Mouse (Mus musculus) forebrain, embryonic 10.5 days (tissue): ENCODE results near the gene Wfdc15b. TPM values are rescaled to one million over a fixed set of nuclear protein-coding genes. Genes with fewer than 3 reads are reported as not detected.
"Not testable (repeated sequence)": the region's sequence is repeated elsewhere in the genome, so short reads cannot be mapped to it uniquely, and the experiment has no call there.

Experiments
- DNase-seq: peaks from one replicate; pipeline ENCODE4 v3.0.0-alpha.2; 2017; ENCODE audit warnings: low spot score; ENCODE audit errors: extremely low spot score
- H3K27ac ChIP-seq: fragments of 300-500 bp; sonication (generic); 2 replicates; pipeline ENCODE4 v1.5.1; 2016; ENCODE audit warnings: mild to moderate bottlenecking
- H3K27me3 ChIP-seq: fragments of 300-500 bp; sonication (generic); 2 replicates; pipeline ENCODE4 v1.6.1; 2016; ENCODE audit warnings: mild to moderate bottlenecking; ENCODE audit not compliant: poor library complexity, severe bottlenecking
- H3K36me3 ChIP-seq: fragments of 300-500 bp; sonication (generic); replicated peaks from 2 replicates; pipeline ENCODE4 v1.6.1; 2016; ENCODE audit warnings: mild to moderate bottlenecking, moderate library complexity
- H3K4me1 ChIP-seq: fragments of 300-500 bp; sonication (generic); 2 replicates; pipeline ENCODE4 v1.6.1; 2016
- H3K4me3 ChIP-seq: fragments of 300-500 bp; sonication (generic); 2 replicates; pipeline ENCODE4 v1.5.1; 2016; ENCODE audit warnings: mild to moderate bottlenecking, moderate library complexity
- H3K9me3 ChIP-seq: fragments of 300-500 bp; sonication (generic); 2 replicates; pipeline ENCODE4 v1.6.1; 2016; ENCODE audit warnings: mild to moderate bottlenecking, moderate library complexity
- WGBS: fragments of 180-500 bp; shearing (Covaris S2); methylation state at CpG from one replicate; pipeline ENCODE4 v1.1.7; 2016; 5-methylcytosine and 5-hydroxymethylcytosine counted together
- polyA plus RNA-seq: library from polyadenylated mRNA; unstranded; fragments of >200 nt; fragmentation: Nextera tagmentation; extraction: Ambion mirVana; gene quantifications from 2 replicates; pipeline ENCODE4 v1.2.1, GENCODE M21; 2016

Wfdc15b gene
- polyA plus RNA-seq: not detected in 2 replicates

DNA sequence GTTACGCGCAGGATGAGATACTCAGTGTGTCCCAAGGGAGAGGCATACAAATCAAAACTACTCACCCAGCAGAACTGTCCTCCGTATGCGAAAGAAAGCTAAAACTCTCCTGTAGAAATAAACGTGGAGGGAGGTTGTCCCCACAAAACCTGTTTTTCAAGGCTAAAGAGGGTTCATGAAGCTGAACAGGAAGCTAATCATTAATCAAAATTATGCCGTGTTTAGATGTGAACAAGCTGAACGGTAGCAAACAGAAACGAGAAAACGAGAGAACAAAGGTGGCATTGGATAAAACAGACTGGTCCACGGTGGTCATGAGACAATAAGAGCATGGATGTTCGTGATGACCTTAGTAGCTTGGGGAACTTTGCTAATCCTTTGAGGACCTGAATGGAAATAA, at the start of gene Wfdc15b:
Gene Wfdc15b (minus strand): TSS at position 139 of the 400 bp plus-strand sequence.
- Histone ChIP-seq H3K27ac (no peak within 1 kb of the TSS), H3K4me1 (no peaks in the 10 kb centered on the region), H3K36me3 (no peaks in the 10 kb centered on the region), H3K4me3 (no peak within 1 kb of the TSS), H3K9me3 (no peaks in the 10 kb centered on the region), H3K27me3 (no peaks in the 10 kb centered on the region)
- 89% methylated on average over 11 of the region's 11 CpGs for WGBS
- no peak for DNase-seq

DNA sequence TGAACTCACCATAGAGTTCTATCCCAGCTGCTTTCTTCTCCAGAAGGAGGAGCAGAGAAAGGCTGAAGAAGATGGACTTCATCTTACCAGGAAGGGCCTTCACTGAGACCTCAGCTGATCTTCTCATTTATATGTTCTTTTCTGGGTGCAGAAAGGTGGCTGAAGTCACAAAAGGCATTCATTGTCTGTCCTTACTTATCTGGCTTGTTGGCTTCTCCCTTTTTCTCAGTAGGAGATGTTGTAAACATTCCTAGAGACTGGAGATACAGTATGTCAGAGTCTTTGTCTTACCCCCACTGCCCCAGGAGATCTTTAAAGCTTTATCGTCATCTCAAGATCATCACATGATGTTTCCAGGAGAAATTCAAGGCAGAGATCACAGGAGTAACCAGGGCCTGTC, 35.1 kb upstream of the Wfdc15b start, which contains the start of gene Svs3b:
Gene Svs3b (minus strand): TSS at position 101 of the 400 bp plus-strand sequence.
- H3K27ac ChIP-seq, H3K27me3 ChIP-seq, H3K9me3 ChIP-seq, DNase-seq, H3K36me3 ChIP-seq, H3K4me3 ChIP-seq, H3K4me1 ChIP-seq: not testable (repeated sequence)
- 86% methylated on average over 1 of the region's 1 CpGs for WGBS

DNA sequence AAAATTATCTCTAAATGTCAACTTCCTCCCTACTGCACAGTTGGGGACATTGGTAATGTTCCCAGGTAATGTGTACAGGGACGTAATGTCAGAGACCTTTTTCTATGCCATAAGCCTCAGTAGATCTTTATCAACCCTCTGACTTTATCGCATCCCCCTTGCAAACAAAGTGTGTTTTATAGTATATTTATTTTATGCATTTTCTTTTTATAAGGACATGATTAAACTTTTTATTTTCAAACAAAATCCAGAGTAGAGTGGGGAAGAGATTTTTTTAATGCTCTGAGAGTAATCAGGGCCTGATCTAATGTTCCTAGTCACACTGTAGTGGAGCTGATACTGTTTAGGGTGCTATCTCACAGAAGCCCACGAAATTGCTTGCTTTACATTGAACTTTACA, 16.9 kb upstream of the Wfdc15b start, which contains the start of gene Svs2:
Gene Svs2 (minus strand): TSS at position 101 of the 400 bp plus-strand sequence.
- Histone ChIP-seq H3K27me3 (no peaks in the 10 kb centered on the region), H3K4me3 (no peak within 1 kb of the TSS), H3K36me3 (no peaks in the 10 kb centered on the region), H3K4me1 (peaks cover 3% of the 10 kb centered on the region; the same call in 1 of the 2 replicates), H3K9me3 (no peaks in the 10 kb centered on the region), H3K27ac (no peak within 1 kb of the TSS)
- no peak for DNase-seq
- 89% methylated on average over 3 of the region's 3 CpGs for WGBS

DNA sequence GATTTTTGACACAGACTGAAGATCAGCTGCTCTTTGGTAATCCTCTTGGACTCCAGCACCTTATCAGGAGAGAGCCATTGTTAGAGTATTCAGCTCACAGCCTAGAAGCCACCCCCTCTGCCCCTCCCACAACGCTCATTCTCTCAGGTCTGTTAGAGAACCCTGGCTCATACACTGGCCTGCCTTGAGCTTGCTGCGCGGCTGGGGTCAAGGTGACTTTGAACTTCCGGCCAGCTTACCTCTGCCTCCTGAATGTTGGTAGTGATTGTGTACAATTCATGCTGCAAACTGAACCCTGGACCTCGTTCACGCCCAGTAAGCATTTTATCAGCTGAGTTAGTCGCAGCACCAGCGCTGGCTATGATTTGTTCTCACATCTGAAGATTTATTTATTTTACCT, 11.2 kb upstream of the Wfdc15b start:
- no peaks in the 10 kb centered on the region for H3K27me3 ChIP-seq
- WGBS: 92% methylated on average over 8 of the region's 8 CpGs
- H3K4me1 ChIP-seq: no peaks in the 10 kb centered on the region
- H3K9me3 ChIP-seq: no peaks in the 10 kb centered on the region
- H3K27ac ChIP-seq: no peak overlapping the region
- no peak for DNase-seq
- H3K36me3 ChIP-seq: no peaks in the 10 kb centered on the region
- no peak overlapping the region for H3K4me3 ChIP-seq

DNA sequence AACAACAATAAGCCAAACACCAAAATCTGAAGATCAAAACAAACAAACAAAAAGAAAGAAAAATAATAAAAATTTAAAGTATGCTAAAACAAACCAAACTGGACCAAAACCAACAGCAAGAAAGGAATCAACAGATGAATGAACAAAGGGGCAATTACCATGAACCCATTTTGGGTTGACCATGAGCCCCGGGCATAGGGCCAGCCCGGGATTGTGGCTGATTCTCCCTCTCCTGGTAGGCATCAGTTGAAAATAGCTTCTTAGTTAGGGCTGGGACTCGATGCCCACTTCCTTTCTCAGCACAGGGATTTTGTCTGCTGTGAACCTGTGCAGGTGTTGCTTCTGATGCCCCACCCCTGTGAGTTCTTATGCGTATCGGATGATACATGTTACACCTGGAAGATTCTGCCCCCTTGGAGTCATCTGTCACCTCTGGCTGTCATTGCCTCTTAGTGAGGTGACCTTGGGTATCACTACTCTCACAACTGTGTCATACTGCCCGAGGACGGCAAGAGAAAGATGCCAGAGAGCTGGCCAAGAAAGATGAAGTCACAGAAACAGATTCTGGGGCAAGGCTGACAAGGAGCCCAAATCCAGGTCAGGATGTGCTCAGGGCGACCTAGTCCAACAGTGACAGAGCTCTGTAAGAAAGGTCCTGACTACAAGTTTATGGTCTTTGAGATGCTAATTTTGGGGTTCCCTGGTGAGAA, 7.1 kb upstream of the Wfdc15b start:
- H3K4me1 ChIP-seq: no peaks in the 10 kb centered on the region
- H3K4me3 ChIP-seq: no peak overlapping the region
- no peak overlapping the region for H3K27ac ChIP-seq
- H3K9me3 ChIP-seq: no peaks in the 10 kb centered on the region
- WGBS: 91% methylated on average over 8 of the region's 8 CpGs
- no peak for DNase-seq
- no peaks in the 10 kb centered on the region for H3K36me3 ChIP-seq
- no peaks in the 10 kb centered on the region for H3K27me3 ChIP-seq

DNA sequence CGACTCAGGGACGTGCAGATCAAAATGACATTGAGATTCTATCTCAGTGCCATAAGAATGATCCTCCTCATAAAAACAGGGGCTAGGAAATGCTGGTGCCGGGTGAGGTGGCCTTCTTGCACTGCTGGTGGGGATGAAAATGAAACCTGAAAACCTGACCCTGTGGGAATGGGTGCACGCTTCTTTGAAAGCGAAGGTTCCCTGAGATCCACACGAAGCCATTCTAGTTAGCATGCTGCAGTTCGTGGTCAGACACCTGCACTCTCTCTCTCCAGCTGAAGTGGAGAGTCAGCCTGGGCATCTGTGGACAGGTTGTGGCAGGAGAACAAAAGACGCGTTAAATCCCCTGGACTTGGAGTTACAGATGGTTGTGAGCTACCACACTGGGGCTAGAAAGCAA, 2.2 kb downstream of the Wfdc15b start:
- Histone ChIP-seq H3K36me3 (no peaks in the 10 kb centered on the region), H3K4me1 (no peaks in the 10 kb centered on the region), H3K27ac (no peak overlapping the region), H3K4me3 (no peak overlapping the region), H3K9me3 (no peaks in the 10 kb centered on the region), H3K27me3 (no peaks in the 10 kb centered on the region)
- DNase-seq: no peak
- 87% methylated on average over 9 of the region's 9 CpGs for WGBS

DNA sequence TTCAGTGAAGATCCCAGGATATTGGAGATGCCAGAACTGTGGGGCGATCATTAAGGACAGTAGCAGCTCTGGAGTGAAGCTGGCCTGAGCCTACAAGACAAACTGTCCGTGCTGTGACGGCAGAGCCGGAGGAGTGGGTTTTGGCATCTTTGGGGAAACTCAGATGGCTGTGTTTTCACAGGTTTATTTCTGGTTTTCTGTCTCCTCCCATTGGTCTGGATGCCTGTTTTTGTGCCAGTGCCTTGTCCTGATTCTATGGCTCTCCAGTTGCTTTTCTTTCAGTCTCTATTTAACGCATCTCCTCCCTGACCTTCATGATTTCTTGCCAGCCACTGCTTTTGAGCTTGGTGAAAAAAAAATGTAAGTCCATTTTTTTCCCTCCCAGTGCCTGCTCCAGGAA, 8.7 kb downstream of the Wfdc15b start:
- 90% methylated on average over 5 of the region's 5 CpGs for WGBS
- H3K27ac ChIP-seq: no peak overlapping the region

DNA sequence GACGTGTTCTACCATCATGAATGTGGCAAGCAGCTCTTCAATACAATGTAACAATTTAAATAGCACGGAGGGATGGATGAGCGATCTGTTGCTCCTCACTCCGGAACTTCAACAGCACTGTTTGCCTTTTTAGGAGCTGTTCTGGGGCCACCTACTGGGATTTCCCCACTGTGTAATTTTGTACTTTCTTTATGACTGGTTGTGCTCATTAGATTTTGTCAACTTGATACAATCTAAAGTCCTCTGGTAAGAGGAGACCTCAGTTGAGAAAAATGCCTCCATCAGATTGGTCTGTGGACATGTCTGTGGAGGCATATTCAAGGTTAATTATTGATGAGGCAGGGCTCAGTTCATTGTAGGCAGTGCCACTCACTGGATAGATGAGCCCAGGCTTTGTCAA, 10.6 kb downstream of the Wfdc15b start:
- Histone ChIP-seq H3K27ac (no peak overlapping the region), H3K9me3 (no peaks in the 10 kb centered on the region), H3K4me3 (no peak overlapping the region), H3K27me3 (no peaks in the 10 kb centered on the region), H3K36me3 (no peaks in the 10 kb centered on the region), H3K4me1 (no peaks in the 10 kb centered on the region)
- WGBS: 86% methylated on average over 4 of the region's 4 CpGs
- no peak for DNase-seq

More for the DNA sequence above, 8.7 kb downstream of the Wfdc15b start:
- Histone ChIP-seq H3K4me1 (no peaks in the 10 kb centered on the region), H3K4me3 (no peak overlapping the region), H3K9me3 (no peaks in the 10 kb centered on the region), H3K27me3 (no peaks in the 10 kb centered on the region), H3K36me3 (no peaks in the 10 kb centered on the region)
- DNase-seq: no peak

DNA sequence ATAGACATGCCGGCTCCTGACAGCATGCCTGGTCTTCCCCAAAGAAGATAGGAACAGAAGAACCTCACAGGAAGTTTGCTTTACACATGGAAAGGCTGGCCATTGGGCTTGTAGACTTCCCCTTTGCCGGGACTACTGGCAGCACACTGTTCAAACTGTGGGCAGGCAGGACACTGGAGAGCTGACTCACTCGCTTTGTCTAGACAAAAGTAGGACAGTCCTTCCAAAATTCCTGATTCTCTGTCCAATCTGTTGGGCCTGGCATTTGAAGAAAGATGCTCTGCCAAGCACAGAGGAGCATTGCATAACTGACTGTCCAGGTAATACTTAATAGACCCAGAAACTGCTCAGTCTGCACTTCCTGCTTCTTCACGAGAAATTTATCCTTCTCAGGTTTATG, 14.8 kb downstream of the Wfdc15b start:
- no peak for DNase-seq
- Histone ChIP-seq H3K27ac (no peak overlapping the region), H3K4me3 (no peak overlapping the region), H3K9me3 (no peaks in the 10 kb centered on the region), H3K36me3 (no peaks in the 10 kb centered on the region), H3K27me3 (no peaks in the 10 kb centered on the region), H3K4me1 (no peaks in the 10 kb centered on the region)
- WGBS: 82% methylated on average over 4 of the region's 4 CpGs

DNA sequence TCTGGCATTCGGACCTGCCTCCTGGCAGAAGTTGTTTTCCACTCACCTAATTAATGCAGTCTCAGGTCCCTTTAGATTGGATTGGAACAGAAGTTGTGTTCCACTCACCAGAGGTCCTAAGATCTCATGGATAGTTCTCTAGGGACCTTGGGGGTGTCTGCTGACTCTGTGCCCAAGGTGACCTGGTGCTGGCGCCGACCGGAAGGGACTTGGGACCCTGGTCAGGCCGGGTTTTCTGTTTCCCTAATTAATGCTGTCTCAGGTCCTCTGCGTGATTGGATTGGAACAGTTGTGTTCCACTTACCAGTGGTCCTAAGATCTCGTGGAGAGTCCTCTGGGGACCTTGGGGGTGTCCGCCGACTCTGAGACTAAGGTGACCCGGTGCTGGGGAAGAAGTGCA, 15.4 kb downstream of the Wfdc15b start:
- H3K4me3 ChIP-seq, H3K27ac ChIP-seq, H3K4me1 ChIP-seq, H3K9me3 ChIP-seq, DNase-seq, H3K36me3 ChIP-seq, H3K27me3 ChIP-seq: not testable (repeated sequence)
- 90% methylated on average over 10 of the region's 10 CpGs for WGBS

DNA sequence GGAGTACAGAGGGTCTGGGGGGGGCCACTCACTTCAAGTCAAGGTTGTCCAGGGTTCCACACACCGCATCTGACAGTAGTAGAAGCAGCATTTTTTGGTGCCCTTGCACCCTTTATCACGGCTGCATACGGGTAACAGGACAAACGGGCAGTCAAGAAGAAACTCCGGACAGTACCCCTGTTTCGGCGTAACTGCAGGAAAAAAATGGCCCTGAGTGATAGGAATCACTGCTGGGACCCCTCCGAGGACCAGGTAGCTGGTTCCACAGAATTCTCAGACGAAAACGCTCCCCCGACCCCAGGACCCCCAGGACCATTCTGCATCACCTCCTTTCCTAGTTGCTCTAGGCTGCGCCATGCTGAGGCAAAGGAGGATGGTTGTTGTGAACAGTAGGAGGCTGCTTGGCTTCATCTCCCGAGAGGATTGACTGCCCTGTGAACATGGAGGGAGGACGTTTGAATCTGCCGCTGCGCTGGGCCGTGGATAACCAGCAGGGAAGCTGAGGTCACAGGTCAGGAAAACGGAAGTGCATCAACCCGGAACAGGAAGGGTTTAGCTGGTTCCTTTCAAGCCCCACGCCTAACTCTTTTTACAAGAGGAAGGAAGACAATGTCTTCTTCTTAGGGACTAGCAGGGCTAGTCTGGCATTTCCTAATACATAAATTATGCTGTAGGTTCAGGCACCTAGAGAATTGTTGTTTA, 21.7 kb downstream of the Wfdc15b start, which contains the start of gene Wfdc15a:
Gene Wfdc15a (minus strand): TSS at position 505 of the 702 bp plus-strand sequence.
- Histone ChIP-seq H3K9me3 (no peaks in the 10 kb centered on the region), H3K36me3 (no peaks in the 10 kb centered on the region), H3K4me3 (no peak within 1 kb of the TSS), H3K27ac (no peak within 1 kb of the TSS), H3K4me1 (no peaks in the 10 kb centered on the region), H3K27me3 (no peaks in the 10 kb centered on the region)
- 78% methylated on average over 20 of the region's 20 CpGs for WGBS
- no peak for DNase-seq

DNA sequence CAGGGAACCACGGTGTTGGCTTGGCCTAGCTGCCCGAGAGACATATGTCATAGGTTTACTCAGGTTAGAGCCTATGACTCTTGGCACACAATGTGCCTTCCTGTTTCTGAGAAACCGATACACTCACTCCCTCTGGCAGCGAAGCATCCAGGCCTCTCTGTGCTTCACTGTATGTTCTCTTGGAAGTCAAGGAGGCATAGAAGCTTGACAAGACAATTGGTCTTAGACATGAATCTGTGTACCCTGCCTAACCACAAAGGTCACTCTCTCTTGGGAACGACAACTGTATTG, 24.8 kb downstream of the Wfdc15b start:
- H3K27me3 ChIP-seq: no peaks in the 10 kb centered on the region
- WGBS: 90% methylated on average over 5 of the region's 5 CpGs
- no peak overlapping the region for H3K27ac ChIP-seq
- H3K9me3 ChIP-seq: no peaks in the 10 kb centered on the region
- H3K4me3 ChIP-seq: no peak overlapping the region
- no peaks in the 10 kb centered on the region for H3K36me3 ChIP-seq
- no peaks in the 10 kb centered on the region for H3K4me1 ChIP-seq
- no peak for DNase-seq

DNA sequence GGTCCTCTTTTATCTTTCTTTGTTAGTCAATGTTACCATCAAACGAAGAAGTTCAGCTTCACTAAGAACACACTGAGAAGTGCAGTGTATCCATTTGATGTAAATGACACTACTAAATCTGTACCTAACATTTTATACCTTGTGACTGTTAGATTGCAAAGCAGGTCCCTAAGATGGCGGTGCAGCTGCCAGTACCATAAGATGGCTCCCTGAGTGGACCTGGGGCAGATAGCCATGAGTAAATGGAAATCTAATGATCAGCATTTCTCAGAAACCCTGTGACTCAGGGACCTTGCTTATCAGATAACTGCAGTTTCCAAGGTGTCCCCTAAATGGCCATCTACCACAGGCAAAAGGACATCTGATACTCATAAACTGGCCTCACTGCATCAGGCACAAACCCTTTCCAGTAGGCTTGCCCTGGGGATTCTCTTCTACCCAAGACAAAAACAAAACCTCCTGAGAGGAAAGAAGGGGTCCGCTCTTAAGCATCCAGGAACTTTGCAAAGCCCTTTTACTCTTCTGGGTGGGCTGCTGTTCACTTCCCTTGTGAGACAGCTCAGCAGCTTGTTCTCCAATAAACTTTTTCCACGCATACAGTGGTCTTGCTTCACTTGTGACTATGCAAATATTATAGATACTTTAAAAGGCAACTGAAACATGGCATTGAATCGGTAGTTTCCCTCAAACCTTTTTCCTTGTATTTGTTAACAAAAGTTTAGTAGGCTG, 25.3 kb downstream of the Wfdc15b start:
- Histone ChIP-seq H3K36me3 (no peaks in the 10 kb centered on the region), H3K4me3 (no peak overlapping the region), H3K9me3 (no peaks in the 10 kb centered on the region), H3K27me3 (no peaks in the 10 kb centered on the region), H3K27ac (no peak overlapping the region), H3K4me1 (no peaks in the 10 kb centered on the region)
- 92% methylated on average over 5 of the region's 5 CpGs for WGBS
- DNase-seq: no peak
